Mouse (Mus musculus) skeletal muscle tissue, adult 2 months (tissue): Measurements from ENCODE around the gene Prr15.

Experiments
- DNase-seq: peaks from one replicate; pipeline ENCODE4 v3.0.0-alpha.2; 2012; ENCODE audit warnings: low read depth, low spot score

Gene Prr15

GRCm38 (mm10) chr6:54325246-54325885 is at the start of gene Prr15:
Gene Prr15, plus strand, starts transcription at chr6:54325835.
- DNase-seq = no peak

DNA sequence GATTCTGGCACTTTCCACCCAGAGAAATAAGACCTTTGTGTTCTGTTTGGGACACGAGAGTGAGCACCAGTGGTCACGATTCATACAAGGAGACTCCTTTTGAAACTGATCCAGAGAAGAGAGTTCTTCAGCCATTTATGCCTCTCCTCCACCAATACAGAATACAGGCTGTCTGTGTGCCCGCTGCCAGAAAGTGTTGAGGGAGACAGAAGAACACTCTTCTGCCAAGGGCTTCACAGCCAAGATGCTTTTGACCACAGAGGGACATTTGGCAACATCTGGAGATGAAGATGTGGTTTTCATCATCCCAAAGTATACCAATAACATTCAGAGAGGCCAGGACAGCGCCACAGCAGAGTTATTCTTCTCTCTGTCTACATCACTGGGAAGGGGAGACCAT is 48.4 kb upstream of the Prr15 start:
- no peak for DNase-seq

GRCm38 (mm10) chr6:54277828-54278227 is 47.8 kb upstream of the Prr15 start:
- DNase-seq = no peak

DNA sequence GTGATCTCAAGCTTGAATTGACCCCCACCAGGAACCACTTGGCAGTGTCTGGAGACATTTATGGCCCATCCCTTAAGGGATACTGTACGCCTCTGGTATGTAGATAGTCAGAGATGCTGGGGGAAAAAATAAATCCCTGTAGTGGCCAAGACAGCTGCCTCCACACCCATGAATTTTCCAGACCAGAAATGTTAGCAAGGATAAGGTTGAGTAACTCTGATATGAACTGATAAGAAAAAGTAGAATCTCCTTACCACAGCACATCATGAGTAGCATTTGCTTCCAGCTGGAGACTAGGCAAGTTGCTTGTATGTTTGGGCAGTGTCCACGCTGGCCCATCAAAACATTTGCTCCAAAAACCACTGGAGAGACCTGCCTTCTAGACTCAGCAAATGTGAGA is 47.0 kb upstream of the Prr15 start:
- DNase-seq = peak; percentile 23

- DNase-seq = no peak
These were observed 46.2 kb upstream of the Prr15 start for GRCm38 (mm10) chr6:54279391-54279790.

DNA sequence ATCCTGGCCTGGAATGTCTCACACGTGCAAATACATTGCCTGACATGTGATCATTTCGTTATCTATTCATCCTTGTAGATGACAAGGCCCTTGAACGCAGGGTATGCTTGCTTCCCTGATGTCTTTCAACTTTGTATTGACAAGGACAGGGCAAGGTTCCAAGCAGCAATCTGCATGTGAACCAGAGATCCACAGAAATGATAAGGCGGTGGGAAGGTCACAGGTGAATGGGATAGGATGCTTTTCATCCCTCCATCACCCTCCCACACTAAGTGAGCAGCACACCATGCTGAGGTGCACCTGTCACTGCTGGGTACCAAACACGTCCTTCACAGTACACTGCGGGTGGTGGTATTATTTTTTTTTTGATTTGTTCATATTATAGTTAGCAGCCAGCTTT is 45.4 kb upstream of the Prr15 start:
- no peak for DNase-seq

DNA sequence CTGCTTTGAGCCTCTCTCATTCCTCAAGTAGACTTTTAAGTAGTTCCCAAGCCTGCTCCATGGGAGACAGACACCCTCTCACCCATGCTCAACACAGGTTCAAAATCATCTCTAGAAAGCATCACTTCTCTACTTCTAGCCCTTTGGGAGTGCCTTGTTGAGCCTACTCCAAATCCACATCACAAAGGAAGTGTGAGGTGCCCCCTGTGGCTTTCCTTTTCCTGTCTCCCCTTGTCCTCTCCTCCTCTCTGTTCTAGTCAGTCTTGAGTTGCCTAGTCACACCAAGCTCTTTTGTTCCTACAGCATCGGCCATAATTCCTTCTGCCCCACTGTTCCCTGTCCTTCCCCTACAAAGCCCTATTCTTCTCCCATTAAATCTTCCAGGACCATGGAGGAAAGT is 42.3 kb upstream of the Prr15 start:
- no peak for DNase-seq

DNA sequence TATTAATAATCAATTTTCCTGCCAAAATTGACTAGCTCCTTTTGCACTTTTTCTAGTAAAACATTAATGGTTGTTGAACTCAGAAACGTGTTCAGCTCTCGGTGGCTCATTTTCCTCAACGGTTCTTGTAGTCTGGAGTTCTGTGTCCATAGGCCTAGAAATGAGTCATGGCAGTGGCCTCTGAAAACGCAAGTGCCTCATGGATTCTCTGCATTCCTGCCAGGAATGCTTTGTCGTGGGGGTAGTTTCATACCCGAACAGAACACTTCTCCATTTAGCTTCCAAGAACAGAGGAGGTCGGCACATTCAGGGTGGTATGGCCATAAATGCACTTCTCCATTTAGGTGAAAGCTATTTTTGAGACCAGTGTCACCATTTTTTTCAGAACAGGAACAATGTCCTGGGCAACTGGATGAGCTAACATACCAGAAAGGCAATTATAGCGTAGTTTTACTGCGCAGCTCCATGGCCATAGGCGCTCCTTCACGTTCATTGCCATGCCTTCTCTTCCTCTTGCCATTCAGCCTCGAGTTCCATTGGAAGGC is 41.4 kb upstream of the Prr15 start:
- no peak for DNase-seq

GRCm38 (mm10) chr6:54286813-54287212 is 38.8 kb upstream of the Prr15 start:
- DNase-seq = no peak

DNA sequence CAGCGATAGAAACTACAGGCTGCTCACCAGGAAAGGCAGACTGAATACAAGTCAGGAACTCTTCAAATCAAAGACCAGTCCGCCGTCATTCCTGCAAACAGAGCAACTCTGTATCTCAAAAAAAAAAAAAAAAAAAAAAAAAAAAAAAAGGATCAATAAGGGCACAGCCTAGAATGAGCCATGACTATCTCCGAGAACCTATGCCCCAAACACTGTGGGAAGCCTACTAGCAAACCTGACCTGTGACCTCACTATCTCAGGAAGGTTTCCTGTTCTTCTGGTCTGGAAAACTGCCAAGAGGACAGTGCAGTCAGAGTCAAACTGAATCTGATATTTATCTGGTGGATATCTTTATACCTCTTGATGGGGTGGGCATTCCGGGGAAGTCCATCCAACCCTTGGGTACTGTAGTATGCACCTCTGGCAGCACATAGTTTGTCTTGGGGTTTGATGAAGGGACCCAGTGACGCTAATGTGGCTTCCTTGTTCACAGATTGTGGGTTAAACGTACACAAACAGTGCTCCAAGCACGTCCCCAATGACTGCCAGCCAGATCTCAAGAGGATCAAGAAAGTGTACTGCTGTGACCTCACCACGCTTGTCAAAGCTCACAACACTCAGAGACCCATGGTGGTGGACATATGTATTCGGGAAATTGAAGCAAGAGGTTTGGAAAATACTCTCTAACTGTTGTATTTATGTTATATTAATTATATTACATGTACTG is 35.7 kb upstream of the Prr15 start:
- no peak for DNase-seq

DNA sequence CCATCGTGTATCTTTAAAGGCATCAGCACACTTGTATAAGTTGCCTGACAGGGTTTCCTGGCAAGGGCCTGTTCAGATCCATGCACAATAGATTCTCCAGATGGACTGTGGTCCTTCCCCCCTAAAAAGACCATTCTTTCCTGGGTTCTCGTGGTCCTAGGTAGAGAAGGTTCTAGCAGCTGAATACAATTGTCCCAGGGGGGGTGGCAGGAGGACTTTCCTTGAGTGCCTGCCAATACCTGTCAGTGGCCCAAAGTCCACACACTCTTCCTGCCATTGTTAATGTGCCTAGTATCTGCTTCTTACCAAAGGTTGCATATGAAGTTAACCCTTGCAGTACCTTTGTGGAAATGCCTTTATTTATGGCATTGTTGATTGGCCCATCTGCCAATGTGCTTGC is 28.4 kb upstream of the Prr15 start:
- DNase-seq = peak; percentile 15

- no peak for DNase-seq
These were observed 26.2 kb upstream of the Prr15 start for GRCm38 (mm10) chr6:54299417-54299816.

GRCm38 (mm10) chr6:54305777-54306176 is 19.9 kb upstream of the Prr15 start:
- DNase-seq = no peak

- DNase-seq = no peak
These were observed 12.6 kb upstream of the Prr15 start for GRCm38 (mm10) chr6:54313071-54313470.

DNA sequence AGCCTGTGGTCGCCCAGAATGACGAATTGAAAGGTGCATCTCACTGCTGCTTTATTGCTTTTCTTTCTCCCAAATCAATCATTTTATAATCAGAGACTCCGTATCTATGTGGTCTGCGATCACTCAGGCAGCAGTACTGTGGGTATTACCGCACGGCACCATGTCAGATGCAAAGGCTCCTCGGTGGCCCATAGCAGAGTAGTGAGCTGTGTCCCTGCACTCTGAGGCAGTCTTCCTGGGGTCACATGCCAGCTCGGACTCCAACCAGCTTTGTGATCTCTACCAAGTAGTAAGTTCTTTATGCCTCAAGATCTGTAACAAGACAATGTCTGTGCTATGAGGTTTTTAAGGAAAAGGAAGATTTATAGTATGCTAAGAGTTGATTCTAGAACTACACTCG is 7.0 kb upstream of the Prr15 start:
- no peak for DNase-seq

DNA sequence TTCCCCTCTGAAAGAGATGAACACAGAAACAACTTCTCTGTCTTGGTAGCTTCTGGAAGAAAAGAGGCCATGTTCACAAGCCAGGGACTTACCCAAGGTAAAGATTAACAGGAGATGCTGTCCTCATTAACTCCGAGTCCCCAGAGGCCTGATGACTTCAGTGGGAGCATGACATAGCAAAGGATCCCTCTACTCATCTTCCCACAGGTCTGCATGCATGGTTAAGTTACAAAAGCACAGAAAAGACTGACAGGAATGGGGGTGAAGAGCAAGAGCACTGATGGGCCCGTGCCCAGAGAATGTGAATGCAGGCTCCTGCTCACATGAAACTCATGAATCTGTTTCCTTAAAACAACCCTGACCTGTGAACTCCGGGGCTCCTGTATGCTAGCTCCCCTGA is 6.4 kb upstream of the Prr15 start:
- no peak for DNase-seq

GRCm38 (mm10) chr6:54320236-54320635 is 5.4 kb upstream of the Prr15 start:
- DNase-seq = no peak

- DNase-seq = peak; percentile 36
These were observed 1.3 kb downstream of the Prr15 start for GRCm38 (mm10) chr6:54326671-54327625.

- DNase-seq = peak; percentile 30
These were observed 2.0 kb downstream of the Prr15 start for GRCm38 (mm10) chr6:54327626-54328003.

- DNase-seq = no peak
These were observed 3.1 kb downstream of the Prr15 start for GRCm38 (mm10) chr6:54328783-54329182.

DNA sequence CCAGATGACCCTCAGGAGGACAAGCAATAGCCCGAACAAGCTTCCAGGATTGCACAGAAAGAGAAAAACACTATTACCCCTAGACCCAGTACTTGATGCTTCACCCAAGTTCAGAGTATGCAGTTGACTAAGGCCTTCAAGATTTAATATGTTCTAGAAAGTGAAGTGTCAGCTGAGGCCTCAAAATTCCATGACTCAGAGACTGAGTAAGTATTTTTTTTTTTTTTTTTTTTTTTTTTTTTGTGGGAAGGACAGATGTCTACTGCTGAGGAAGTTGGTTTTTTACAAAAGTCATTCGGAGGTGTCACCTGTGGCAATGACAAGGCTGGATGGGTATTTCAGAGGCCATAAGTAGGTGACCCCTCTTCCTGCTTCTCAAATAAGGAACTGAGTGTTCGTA is 4.0 kb downstream of the Prr15 start:
- no peak for DNase-seq

DNA sequence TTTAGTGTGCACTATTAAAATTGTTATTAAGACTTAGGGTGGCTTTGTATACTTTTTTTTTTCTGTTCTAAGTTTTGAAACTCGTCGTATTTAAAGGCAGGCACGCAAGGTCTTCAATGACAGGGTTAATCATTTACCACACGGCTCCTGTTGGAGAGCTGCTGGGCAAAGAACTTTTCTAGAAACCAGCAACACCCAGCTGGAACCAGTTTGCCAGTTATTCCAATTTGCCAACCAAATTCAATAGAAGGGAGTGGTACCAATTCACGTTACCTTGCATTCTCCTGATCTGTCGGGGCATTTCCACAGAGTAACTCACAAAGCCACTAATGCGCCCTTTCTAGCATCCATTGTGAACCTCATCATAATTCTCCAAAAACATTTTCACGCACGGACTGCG is 4.5 kb downstream of the Prr15 start:
- DNase-seq = no peak
